Mouse (Mus musculus) bone marrow macrophage, adult 2 months (primary cell): ENCODE data around the gene Zfp280d. TPM values are rescaled to one million over a fixed set of nuclear protein-coding genes. Genes with fewer than 3 reads are reported as not detected.

Experiments used
- H3K27ac ChIP-seq: 2 replicates; pipeline ENCODE4 v1.5.1; 2012; ENCODE audit warnings: low read depth, low read length; ENCODE audit not compliant: insufficient read depth
- H3K4me1 ChIP-seq: 2 replicates; pipeline ENCODE4 v1.6.1; 2012; ENCODE audit warnings: low read length; ENCODE audit not compliant: control insufficient read depth, insufficient read depth
- H3K4me3 ChIP-seq: 2 replicates; pipeline ENCODE4 v1.5.1; 2012; ENCODE audit warnings: mild to moderate bottlenecking, low read length, moderate library complexity; ENCODE audit not compliant: insufficient read depth
- CTCF ChIP-seq: IDR thresholded peaks from 2 replicates; pipeline ENCODE4 v1.5.1; 2012; ENCODE audit warnings: low read depth, mild to moderate bottlenecking, low read length, moderate library complexity
- POLR2A ChIP-seq: IDR thresholded peaks from 2 replicates; pipeline ENCODE4 v1.6.1; 2012; ENCODE audit warnings: mild to moderate bottlenecking, low read depth, low read length, borderline replicate concordance
- polyA plus RNA-seq: library from polyadenylated mRNA; stranded (reverse); fragments of >200 nt; gene quantifications from 2 replicates; pipeline ENCODE4 v1.2.4, GENCODE M21; 2012; ENCODE audit not compliant: missing spikeins, insufficient read depth, insufficient read length

Zfp280d gene
- polyA plus RNA-seq, 1 experiment = 19.2 TPM

DNA sequence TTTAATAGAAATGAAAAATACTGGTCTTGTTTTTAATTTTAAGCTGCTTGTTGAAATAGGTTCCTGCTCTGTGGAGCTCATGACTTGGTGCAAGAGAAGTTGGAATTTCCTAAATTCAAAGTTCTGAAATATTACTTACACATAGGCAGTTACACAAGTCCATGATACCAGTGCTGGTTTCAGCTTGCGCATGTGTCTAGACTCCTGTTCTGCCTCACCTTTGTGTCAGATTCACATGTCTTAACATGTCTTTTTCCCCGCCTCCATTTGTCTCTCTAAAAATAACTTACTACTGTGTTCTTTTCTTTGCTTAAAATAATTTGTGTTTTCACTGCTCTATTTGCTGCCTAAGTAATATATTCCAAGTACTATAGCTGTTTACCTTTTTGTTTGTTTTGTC, 64.5 kb downstream of the Zfp280d start:
- Histone ChIP-seq H3K4me1 (no peaks in the 10 kb centered on the region), H3K27ac (no peak overlapping the region), H3K4me3 (no peak overlapping the region)
- TF ChIP-seq CTCF = no peak
- no peak for TF ChIP-seq POLR2A

DNA sequence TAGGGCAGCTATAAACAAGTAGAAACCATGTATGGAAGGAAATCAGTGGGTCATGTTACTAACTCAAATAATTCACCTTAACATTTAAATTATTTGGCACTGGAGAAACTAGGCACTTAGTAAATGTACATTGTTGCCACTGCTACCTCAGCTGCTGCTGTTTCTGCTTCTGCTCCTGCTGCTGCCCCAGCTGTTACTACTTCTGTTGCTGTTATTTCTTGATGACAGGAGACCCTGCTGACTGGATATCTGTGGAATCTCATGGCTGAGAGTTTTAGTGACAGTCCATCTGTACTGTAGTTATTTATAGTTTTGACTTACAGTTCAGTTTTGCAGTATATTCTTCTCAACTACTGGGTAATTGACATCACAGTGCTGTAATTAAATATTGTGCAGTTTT, 69.2 kb downstream of the Zfp280d start:
- Histone ChIP-seq H3K4me3 (no peak overlapping the region), H3K4me1 (no peaks in the 10 kb centered on the region), H3K27ac (no peak overlapping the region)
- TF ChIP-seq POLR2A (no peak), CTCF (no peak)

DNA sequence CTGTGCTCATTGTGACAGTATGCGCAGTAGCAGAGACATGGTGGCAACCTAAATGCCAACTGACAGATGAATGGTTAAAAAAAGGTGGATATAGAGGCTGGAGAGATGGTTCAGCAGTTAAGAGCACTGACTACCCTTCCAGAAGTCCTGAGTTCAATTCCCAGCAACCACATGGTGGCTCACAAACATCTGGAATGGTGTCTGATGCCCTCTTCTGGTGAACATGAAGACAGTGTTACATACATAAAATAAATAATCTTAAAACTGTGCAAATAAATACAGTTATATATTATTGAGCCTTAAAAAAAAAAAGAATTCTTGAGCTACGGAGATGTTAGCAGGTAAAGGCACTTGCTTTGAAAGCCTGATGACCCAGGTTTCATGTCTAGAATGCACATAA, 97.7 kb downstream of the Zfp280d start:
- Histone ChIP-seq H3K4me3 (no peak overlapping the region), H3K4me1 (no peaks in the 10 kb centered on the region), H3K27ac (no peak overlapping the region)
- TF ChIP-seq POLR2A (no peak), CTCF (no peak)

DNA sequence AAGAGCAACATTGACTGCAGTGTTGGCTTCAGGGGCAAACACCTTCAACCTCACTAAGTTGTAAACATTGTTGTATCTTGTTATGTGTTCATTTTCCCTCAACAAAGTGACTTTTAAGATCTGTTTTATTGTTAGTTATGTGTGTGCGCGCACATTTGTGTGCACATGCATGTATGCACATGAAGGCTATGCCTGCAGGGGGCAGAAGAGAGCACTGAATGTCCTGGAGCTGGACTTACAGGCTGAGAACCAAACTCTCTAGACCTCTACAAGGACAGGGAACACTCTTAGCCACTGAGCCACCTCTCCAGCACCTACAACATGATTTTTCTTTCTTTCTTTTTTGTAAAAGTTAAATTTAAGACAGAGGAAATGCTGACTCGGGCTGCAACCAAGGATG, 99.4 kb downstream of the Zfp280d start:
- Histone ChIP-seq H3K4me1 (no peaks in the 10 kb centered on the region), H3K4me3 (no peak overlapping the region), H3K27ac (no peak overlapping the region)
- TF ChIP-seq POLR2A (no peak), CTCF (0 out of 2 replicates have a peak, but pooled peaks have one; percentile 10)

DNA sequence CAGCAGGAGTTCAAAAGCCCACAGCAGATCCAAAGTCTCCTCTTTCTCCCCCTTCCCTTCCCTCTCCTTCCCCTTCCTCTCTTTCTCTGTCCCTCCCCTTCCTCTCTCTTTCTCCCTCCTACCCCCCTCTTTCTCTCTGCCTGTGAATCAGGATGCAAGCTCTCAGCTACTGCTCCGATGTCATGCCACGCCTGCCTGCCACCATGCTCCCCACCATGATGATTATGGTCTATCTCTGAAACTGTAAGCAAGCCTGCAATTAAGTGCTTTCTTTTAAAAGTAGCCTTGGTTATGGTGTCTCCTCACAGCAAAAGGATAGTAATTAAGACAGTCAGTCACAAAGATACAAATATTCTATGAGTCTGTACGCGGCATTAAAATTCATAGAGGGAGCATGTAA, 100.3 kb downstream of the Zfp280d start:
- Histone ChIP-seq H3K4me3 (no peak overlapping the region), H3K4me1 (no peaks in the 10 kb centered on the region), H3K27ac (no peak overlapping the region)
- TF ChIP-seq POLR2A = no peak
- no peak for TF ChIP-seq CTCF

DNA sequence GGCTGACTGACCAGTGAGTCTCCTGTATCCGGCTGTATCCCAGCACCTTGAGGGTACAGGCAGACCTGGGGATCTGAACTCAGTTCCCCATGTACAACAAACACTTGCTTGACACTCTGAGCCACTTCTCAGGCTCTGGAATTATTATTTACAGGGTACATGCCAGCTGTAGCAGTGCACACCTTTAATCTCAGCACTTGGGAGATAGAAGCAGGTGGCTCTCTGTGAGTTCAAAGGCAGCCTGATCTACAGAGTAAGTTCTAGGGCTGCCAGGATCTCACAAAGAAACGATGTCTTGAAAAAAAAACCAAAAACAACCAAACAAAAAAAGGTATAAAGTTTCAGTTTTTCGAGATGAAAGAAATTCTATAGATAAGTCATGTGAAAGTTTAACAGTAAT, 101.0 kb downstream of the Zfp280d start:
- Histone ChIP-seq H3K4me3 (no peak overlapping the region), H3K27ac (no peak overlapping the region), H3K4me1 (no peaks in the 10 kb centered on the region)
- TF ChIP-seq CTCF (no peak), POLR2A (no peak)

DNA sequence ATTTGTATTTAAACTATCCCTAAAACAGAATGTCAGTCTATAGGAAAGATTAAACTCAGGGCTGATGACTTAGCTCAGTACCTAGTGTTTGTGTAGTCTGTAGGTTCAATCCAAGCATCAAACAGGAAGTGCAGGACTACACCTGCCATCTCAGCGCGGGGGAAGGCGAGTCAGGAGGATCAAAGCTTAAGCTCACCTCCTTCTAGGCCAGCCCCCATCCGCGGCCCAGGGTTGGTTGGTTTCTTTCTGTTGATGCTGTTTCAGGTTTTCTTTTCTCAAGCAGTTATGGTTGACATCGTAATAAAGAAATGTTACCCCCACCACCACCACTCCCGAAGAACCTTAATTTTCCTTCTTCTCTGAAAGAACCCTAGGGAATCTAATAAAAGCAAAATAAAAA, 111.1 kb downstream of the Zfp280d start:
- no peaks in the 10 kb centered on the region for H3K4me1 ChIP-seq
- TF ChIP-seq CTCF = no peak
- no peak for TF ChIP-seq POLR2A
- H3K4me3 ChIP-seq = no peak overlapping the region
- H3K27ac ChIP-seq = no peak overlapping the region

DNA sequence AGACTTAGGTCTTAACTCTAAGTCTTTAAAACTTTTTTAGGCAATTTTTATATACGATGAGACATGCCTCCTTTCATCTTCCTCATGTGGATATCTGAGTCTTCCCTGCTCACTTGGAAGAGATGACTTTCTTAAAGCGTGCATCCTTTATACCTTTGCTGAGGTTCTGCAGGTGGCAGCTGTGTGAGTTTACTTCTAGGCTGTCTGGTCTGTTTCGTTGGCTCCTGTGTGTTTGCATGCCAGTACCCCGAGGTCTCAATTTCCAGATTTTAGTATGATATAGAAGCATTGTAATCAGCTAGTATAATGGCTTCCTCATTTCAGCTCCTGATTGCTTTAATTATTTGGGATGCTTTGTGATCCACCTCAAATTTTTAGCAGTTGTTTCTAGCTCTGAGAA, 114.3 kb downstream of the Zfp280d start:
- TF ChIP-seq CTCF (no peak), POLR2A (no peak)
- Histone ChIP-seq H3K4me1 (no peaks in the 10 kb centered on the region), H3K27ac (no peak overlapping the region)

DNA sequence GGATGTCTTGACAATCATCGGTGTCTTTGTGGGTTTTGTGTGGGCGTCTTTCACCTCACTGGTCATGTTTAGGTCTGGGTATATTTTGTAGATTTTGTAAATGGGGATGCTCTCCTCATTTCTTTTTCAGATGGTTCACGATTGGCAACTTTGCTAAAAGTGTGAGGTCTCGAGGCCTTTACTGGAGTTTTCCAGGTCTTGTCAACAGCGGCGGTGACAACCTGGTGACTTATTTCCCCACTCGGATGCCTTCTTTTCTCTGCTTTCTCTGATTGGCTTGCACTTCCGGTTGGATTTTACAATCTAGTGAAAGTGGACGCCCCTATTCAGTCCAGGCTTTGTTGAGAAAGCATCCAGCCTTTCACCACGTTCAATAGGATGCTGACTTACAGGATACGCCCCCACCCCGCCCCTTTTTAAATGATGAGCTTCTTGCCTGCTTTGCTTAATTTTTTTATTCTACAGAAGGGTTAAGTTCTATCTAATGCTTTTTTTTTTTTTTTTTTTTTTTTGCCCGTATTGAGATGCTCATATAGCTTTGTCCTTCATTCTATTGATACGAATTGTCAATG, 114.9 kb downstream of the Zfp280d start:
- no peaks in the 10 kb centered on the region for H3K4me1 ChIP-seq
- no peak for TF ChIP-seq CTCF
- TF ChIP-seq POLR2A = no peak
- no peak overlapping the region for H3K4me3 ChIP-seq
- H3K27ac ChIP-seq = no peak overlapping the region

More for the DNA sequence above, 114.3 kb downstream of the Zfp280d start:
- no peak overlapping the region for H3K4me3 ChIP-seq

DNA sequence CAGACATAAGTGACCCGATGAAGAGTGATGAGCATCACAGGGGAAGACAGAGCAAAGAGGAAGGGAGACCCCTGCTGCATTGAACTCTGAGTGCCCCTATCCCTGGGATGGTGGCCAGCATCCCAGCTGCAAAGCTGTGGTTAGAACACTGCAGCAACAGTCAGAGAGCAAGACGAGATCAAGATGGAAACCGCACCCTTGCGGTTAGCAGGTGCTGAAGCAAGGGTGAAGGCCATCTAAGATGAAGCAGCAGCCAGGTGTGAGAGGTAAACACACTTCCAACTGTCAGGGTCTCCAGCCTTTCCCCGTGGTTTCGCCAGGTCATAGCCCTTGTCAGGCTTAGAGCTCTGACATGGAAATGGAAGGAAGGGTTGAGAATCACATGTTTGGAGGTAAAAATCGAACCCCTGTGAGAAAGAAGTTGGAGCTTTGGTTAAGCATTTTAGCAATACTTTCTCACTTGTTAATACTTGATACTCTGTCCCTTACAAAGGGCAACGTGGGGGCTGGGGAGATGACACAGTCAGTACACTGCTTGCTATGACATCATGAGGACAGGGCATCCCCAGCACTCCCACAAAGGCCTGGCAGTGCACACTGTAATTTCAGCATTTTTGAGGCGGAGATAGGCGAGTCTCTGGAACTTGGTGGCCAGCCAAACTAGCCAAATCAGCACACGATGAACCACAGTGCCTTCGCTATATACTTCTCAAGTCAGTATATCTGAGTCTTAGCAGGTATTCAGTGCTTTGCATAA, 115.8 kb downstream of the Zfp280d start:
- Histone ChIP-seq H3K4me3 (no peak overlapping the region), H3K27ac (no peak overlapping the region), H3K4me1 (no peaks in the 10 kb centered on the region)
- TF ChIP-seq CTCF (no peak), POLR2A (no peak)
